Comparison of ENCODE assay signal across 20 mouse cellular contexts in genomic region chr1:88310349-88310748, GRCm38 (mm10). TPM values are rescaled to one million over a fixed set of nuclear protein-coding genes. Genes with fewer than 3 reads are reported as not detected.
DNase-seq lines count a peak whose midpoint lies in the region; ATAC-seq lines count a peak whose summit lies in the region.
"Had no signal": no experiment of that assay in that cellular context is flagged by ENCODE, and none has a peak within 500 bp of the region (broad histone marks: within the 10 kb centered on the region; RNA-seq: fewer than 3 reads in every experiment).

No protein-coding gene starts in this region.

- 71% methylated on average over 3 of the region's 3 CpGs for WGBS in forebrain, embryonic 12.5 days
- WGBS in forebrain, embryonic 15.5 days = 67% methylated on average over 3 of the region's 3 CpGs
- WGBS in liver, embryonic 11.5 days = 69% methylated on average over 3 of the region's 3 CpGs

- no peak for DNase-seq in liver, embryonic 11.5 days (ENCODE audit: low spot score)
- no peak for DNase-seq in liver
- peak; percentile 16 for DNase-seq in A20 (ENCODE audit: low read depth, low spot score)
- no peak for DNase-seq in lung, postnatal 25 days (ENCODE audit: low spot score)
- no peak for DNase-seq in thymus, postnatal 10 days (ENCODE audit: low spot score in 2 of 2)
- DNase-seq: cerebellum, postnatal 36 days; heart, postnatal 14 days; kidney, adult 8-10 months; left cerebral cortex, postnatal 4 days had no signal

- no peak overlapping the region for H3K4me2 ChIP-seq in forebrain, embryonic 12.5 days
- H3K4me2 ChIP-seq in forebrain, embryonic 15.5 days (replicated peaks) = no peak overlapping the region
- H3K4me2 ChIP-seq in liver, embryonic 11.5 days = no peak overlapping the region
- H3K4me2 ChIP-seq: lung, embryonic 15.5 days had no signal

- no peaks in the 10 kb centered on the region for H3K27me3 ChIP-seq in forebrain, embryonic 12.5 days
- no peaks in the 10 kb centered on the region for H3K27me3 ChIP-seq in forebrain, embryonic 15.5 days
- no peaks in the 10 kb centered on the region for H3K27me3 ChIP-seq in liver, embryonic 11.5 days (replicated peaks; ENCODE audit: control insufficient read depth, insufficient read depth, low read length)
- H3K27me3 ChIP-seq: lung, embryonic 15.5 days had no signal

- no peak overlapping the region for H3K4me3 ChIP-seq in forebrain, embryonic 12.5 days (replicated peaks)
- no peak overlapping the region for H3K4me3 ChIP-seq in forebrain, embryonic 15.5 days
- no peak overlapping the region for H3K4me3 ChIP-seq in liver, embryonic 11.5 days (ENCODE audit: low read depth, low read length)
- H3K4me3 ChIP-seq: lung, embryonic 15.5 days had no signal

- H3K36me3 ChIP-seq in forebrain, embryonic 12.5 days (replicated peaks) = no peaks in the 10 kb centered on the region
- no peaks in the 10 kb centered on the region for H3K36me3 ChIP-seq in forebrain, embryonic 15.5 days
- H3K36me3 ChIP-seq in liver, embryonic 11.5 days (ENCODE audit: control insufficient read depth, insufficient read depth, low read length) = no peaks in the 10 kb centered on the region
- H3K36me3 ChIP-seq: lung, embryonic 15.5 days had no signal

- peak; percentile 37; the same call in 1 of the 2 replicates for ATAC-seq in forebrain, embryonic 12.5 days (ENCODE audit: low FRiP score)
- ATAC-seq in forebrain, embryonic 15.5 days (replicated peaks) = no peak
- peak; percentile 42; the same call in 1 of the 2 replicates for ATAC-seq in liver, embryonic 11.5 days (replicated peaks; ENCODE audit: low FRiP score)
- ATAC-seq in granulocyte monocyte progenitor cell, adult 5-6 weeks (replicated peaks; ENCODE audit: poor library complexity, severe bottlenecking) = 0 out of 2 replicates have a peak, but pooled peaks have one; percentile 6
- ATAC-seq: activated CD4-positive, CD25-positive, alpha-beta regulatory T cell, adult 4 months; forebrain, embryonic 16.5 days had no signal

- H3K9ac ChIP-seq in forebrain, embryonic 12.5 days = no peak overlapping the region
- H3K9ac ChIP-seq in forebrain, embryonic 15.5 days (replicated peaks) = no peak overlapping the region
- H3K9ac ChIP-seq in liver, embryonic 11.5 days (ENCODE audit: low read depth, low read length) = no peak overlapping the region
- H3K9ac ChIP-seq: lung, embryonic 15.5 days had no signal

- no peaks in the 10 kb centered on the region for H3K4me1 ChIP-seq in forebrain, embryonic 12.5 days
- H3K4me1 ChIP-seq in forebrain, embryonic 15.5 days = no peaks in the 10 kb centered on the region
- no peaks in the 10 kb centered on the region for H3K4me1 ChIP-seq in liver, embryonic 11.5 days (replicated peaks; ENCODE audit: control insufficient read depth, insufficient read depth, low read length)
- H3K4me1 ChIP-seq: lung, embryonic 15.5 days had no signal

- no peak overlapping the region for H3K27ac ChIP-seq in forebrain, embryonic 12.5 days
- no peak overlapping the region for H3K27ac ChIP-seq in forebrain, embryonic 15.5 days (replicated peaks)
- no peak overlapping the region for H3K27ac ChIP-seq in liver, embryonic 11.5 days (ENCODE audit: low read depth, low read length)
- H3K27ac ChIP-seq: lung, embryonic 15.5 days had no signal

- H3K9me3 ChIP-seq in forebrain, embryonic 12.5 days = peaks cover 52% of the 10 kb centered on the region
- peaks cover 48% of the 10 kb centered on the region for H3K9me3 ChIP-seq in forebrain, embryonic 15.5 days
- peaks cover 44% of the 10 kb centered on the region for H3K9me3 ChIP-seq in liver, embryonic 11.5 days (ENCODE audit: control insufficient read depth, low read length)

RNA-seq across cellular contexts. Expression of gene Trpm8, which starts 32.9 kb away (rescaled TPM):
- polyA plus RNA-seq in forebrain, embryonic 12.5 days (2016; fragmentation: Nextera tagmentation; extraction: Ambion mirVana) = not detected in 2 replicates
- 0.06 and 0.11 TPM in 2 replicates for polyA plus RNA-seq in forebrain, embryonic 15.5 days (2015; fragmentation: Nextera tagmentation; extraction: Ambion mirVana)
- not detected in 2 replicates for polyA plus RNA-seq in liver, embryonic 11.5 days (2014; fragmentation: Nextera tagmentation; extraction: Ambion mirVana)
- total RNA-seq in granulocyte monocyte progenitor cell, adult 5-6 weeks (2014; fragmentation: Nextera tagmentation) = not detected in 2 replicates
- total RNA-seq in granulocyte monocyte progenitor cell, adult 5-6 weeks (2017) = not detected in 2 replicates
- total RNA-seq: gastrocnemius, adult 8-10 months; heart, adult 8-10 months; heart, postnatal 14 days; megakaryocyte-erythroid progenitor cell, adult 5-6 weeks had no signal
- polyA plus RNA-seq: activated CD4-positive, CD25-positive, alpha-beta regulatory T cell, adult 4 months; stomach, embryonic 14.5 days; thymus, postnatal 0 days had no signal

RNA-seq across cellular contexts. Expression of gene Hjurp, which starts 32.9 kb away (rescaled TPM):
- 209 and 210 TPM in 2 replicates for polyA plus RNA-seq in forebrain, embryonic 12.5 days (2016; fragmentation: Nextera tagmentation; extraction: Ambion mirVana)
- 115 and 118 TPM in 2 replicates for polyA plus RNA-seq in forebrain, embryonic 15.5 days (2015; fragmentation: Nextera tagmentation; extraction: Ambion mirVana)
- 146 and 168 TPM in 2 replicates for polyA plus RNA-seq in liver, embryonic 11.5 days (2014; fragmentation: Nextera tagmentation; extraction: Ambion mirVana)
- total RNA-seq in granulocyte monocyte progenitor cell, adult 5-6 weeks (2014; fragmentation: Nextera tagmentation) = 116 and 136 TPM in 2 replicates
- 142 and 147 TPM in 2 replicates for total RNA-seq in granulocyte monocyte progenitor cell, adult 5-6 weeks (2017)
